Mouse (Mus musculus) hindbrain, embryonic 16.5 days (tissue): ENCODE results near the gene Prkg1. TPM values are rescaled to one million over a fixed set of nuclear protein-coding genes. Genes with fewer than 3 reads are reported as not detected.

Experiments used
- ATAC-seq: fragments of 200-750 bp; cut with Nextera tagmentation; 2 replicates; pipeline ENCODE4 v1.8.0; 2017; ENCODE audit warnings: moderate TSS enrichment, moderate library complexity
- H3K27ac ChIP-seq: fragments of 300-500 bp; sonication (generic); 2 replicates; pipeline ENCODE4 v1.5.1; 2014; ENCODE audit warnings: low read depth, mild to moderate bottlenecking, control low read depth, low read length, moderate library complexity
- H3K27me3 ChIP-seq: fragments of 300-500 bp; sonication (generic); replicated peaks from 2 replicates; pipeline ENCODE4 v1.6.1; 2014; ENCODE audit warnings: low read length; ENCODE audit not compliant: control insufficient read depth, insufficient read depth
- H3K36me3 ChIP-seq: fragments of 300-500 bp; sonication (generic); 2 replicates; pipeline ENCODE4 v1.6.1; 2014; ENCODE audit warnings: mild to moderate bottlenecking, low read length, moderate library complexity, mixed read lengths; ENCODE audit not compliant: control insufficient read depth, insufficient read depth
- H3K4me1 ChIP-seq: fragments of 300-500 bp; sonication (generic); 2 replicates; pipeline ENCODE4 v1.6.1; 2014; ENCODE audit warnings: low read depth, low read length; ENCODE audit not compliant: control insufficient read depth, insufficient read depth
- H3K4me2 ChIP-seq: fragments of 300-500 bp; sonication (generic); 2 replicates; pipeline ENCODE4 v1.6.1; 2014; ENCODE audit warnings: mild to moderate bottlenecking, low read length, control low read depth, moderate library complexity
- H3K4me3 ChIP-seq: fragments of 300-500 bp; sonication (generic); 2 replicates; pipeline ENCODE4 v1.5.1; 2014; ENCODE audit warnings: mild to moderate bottlenecking, low read length, control low read depth, moderate library complexity
- H3K9ac ChIP-seq: fragments of 300-500 bp; sonication (generic); 2 replicates; pipeline ENCODE4 v1.6.1; 2014; ENCODE audit warnings: low read depth, mild to moderate bottlenecking, control low read depth, low read length, moderate library complexity
- H3K9me3 ChIP-seq: fragments of 300-500 bp; sonication (generic); 2 replicates; pipeline ENCODE4 v1.6.1; 2014; ENCODE audit warnings: mild to moderate bottlenecking, low read length, moderate library complexity; ENCODE audit not compliant: control insufficient read depth
- WGBS: fragments of 180-500 bp; shearing (Covaris S2); extraction: QIAGEN DNeasy Blood & Tissue Kit; methylation state at CpG from one replicate; pipeline ENCODE4 v1.1.7; 2014; 5-methylcytosine and 5-hydroxymethylcytosine counted together
- polyA plus RNA-seq: library from polyadenylated mRNA; unstranded; fragments of >200 nt; fragmentation: Nextera tagmentation; extraction: Ambion mirVana; gene quantifications from 2 replicates; pipeline ENCODE4 v1.2.1, GENCODE M21; 2015

Prkg1 gene
- polyA plus RNA-seq, 1 experiment from 2014 or later, result 4.8 TPM

- no peaks in the 10 kb centered on the region for H3K9me3 ChIP-seq
- H3K36me3 ChIP-seq, result no peaks in the 10 kb centered on the region
- ATAC-seq, result no peak
- WGBS, result 77% methylated on average over 4 of the region's 4 CpGs
- H3K9ac ChIP-seq, result no peak overlapping the region
- H3K4me3 ChIP-seq, result no peak overlapping the region
- no peaks in the 10 kb centered on the region for H3K27me3 ChIP-seq
- H3K27ac ChIP-seq, result no peak overlapping the region
- peaks cover 3% of the 10 kb centered on the region for H3K4me1 ChIP-seq
- no peak overlapping the region for H3K4me2 ChIP-seq
Observed at GRCm38 (mm10) chr19:31076106-31076505, 688.7 kb downstream of the Prkg1 start.

- H3K36me3 ChIP-seq, result no peaks in the 10 kb centered on the region
- H3K9ac ChIP-seq, result no peak overlapping the region
- 6% methylated on average over 3 of the region's 3 CpGs for WGBS
- no peaks in the 10 kb centered on the region for H3K27me3 ChIP-seq
- 0 out of 2 replicates have a peak overlapping the region, but pooled peaks have one; percentile 19 for H3K27ac ChIP-seq
- peaks cover 3% of the 10 kb centered on the region for H3K4me1 ChIP-seq
- no peaks in the 10 kb centered on the region for H3K9me3 ChIP-seq
- H3K4me2 ChIP-seq, result peak overlapping the region; percentile 48
- ATAC-seq, result peak; percentile 69
- H3K4me3 ChIP-seq, result peak overlapping the region; percentile 23
Observed at GRCm38 (mm10) chr19:31074717-31075063, 690.1 kb downstream of the Prkg1 start.

GRCm38 (mm10) chr19:31073959-31074716 lies 690.7 kb downstream of the Prkg1 start:
- no peaks in the 10 kb centered on the region for H3K36me3 ChIP-seq
- no peaks in the 10 kb centered on the region for H3K27me3 ChIP-seq
- peak overlapping the region; percentile 23 for H3K4me3 ChIP-seq
- peaks cover 3% of the 10 kb centered on the region for H3K4me1 ChIP-seq
- H3K9ac ChIP-seq, result no peak overlapping the region
- H3K27ac ChIP-seq, result 0 out of 2 replicates have a peak overlapping the region, but pooled peaks have one; percentile 19
- H3K4me2 ChIP-seq, result peak overlapping the region; percentile 48
- no peaks in the 10 kb centered on the region for H3K9me3 ChIP-seq
- peak; percentile 80 for ATAC-seq
- 36% methylated on average over 24 of the region's 24 CpGs for WGBS

- Histone ChIP-seq H3K36me3 (no peaks in the 10 kb centered on the region), H3K4me1 (no peaks in the 10 kb centered on the region), H3K9ac (no peak overlapping the region), H3K4me3 (no peak overlapping the region), H3K27ac (no peak overlapping the region), H3K9me3 (no peaks in the 10 kb centered on the region), H3K4me2 (no peak overlapping the region), H3K27me3 (no peaks in the 10 kb centered on the region)
- ATAC-seq, result no peak
- 88% methylated on average over 11 of the region's 11 CpGs for WGBS
Observed at GRCm38 (mm10) chr19:31065206-31065781, 699.5 kb downstream of the Prkg1 start.

- H3K4me2 ChIP-seq, result no peak overlapping the region
- WGBS, result 79% methylated on average over 1 of the region's 1 CpGs
- no peaks in the 10 kb centered on the region for H3K4me1 ChIP-seq
- no peaks in the 10 kb centered on the region for H3K9me3 ChIP-seq
- no peak overlapping the region for H3K9ac ChIP-seq
- H3K4me3 ChIP-seq, result no peak overlapping the region
- H3K27me3 ChIP-seq, result no peaks in the 10 kb centered on the region
- ATAC-seq, result no peak
- no peak overlapping the region for H3K27ac ChIP-seq
- H3K36me3 ChIP-seq, result no peaks in the 10 kb centered on the region
Observed at GRCm38 (mm10) chr19:31064740-31065139, 700.1 kb downstream of the Prkg1 start.

- Histone ChIP-seq H3K4me2 (no peak overlapping the region), H3K36me3 (no peaks in the 10 kb centered on the region), H3K27ac (no peak overlapping the region), H3K27me3 (no peaks in the 10 kb centered on the region), H3K9ac (no peak overlapping the region), H3K9me3 (no peaks in the 10 kb centered on the region), H3K4me1 (no peaks in the 10 kb centered on the region), H3K4me3 (no peak overlapping the region)
- WGBS, result 96% methylated on average over 4 of the region's 4 CpGs
- no peak for ATAC-seq
Observed at GRCm38 (mm10) chr19:31046601-31047000, 718.2 kb downstream of the Prkg1 start.

GRCm38 (mm10) chr19:31040948-31041847 lies 723.6 kb downstream of the Prkg1 start:
- WGBS, result 87% methylated on average over 2 of the region's 2 CpGs
- no peak overlapping the region for H3K27ac ChIP-seq
- H3K36me3 ChIP-seq, result no peaks in the 10 kb centered on the region
- H3K4me1 ChIP-seq, result no peaks in the 10 kb centered on the region
- no peak overlapping the region for H3K9ac ChIP-seq
- ATAC-seq, result no peak; the same call in 1 of the 2 replicates
- H3K4me3 ChIP-seq, result no peak overlapping the region
- H3K27me3 ChIP-seq, result no peaks in the 10 kb centered on the region
- H3K9me3 ChIP-seq, result no peaks in the 10 kb centered on the region
- no peak overlapping the region for H3K4me2 ChIP-seq

GRCm38 (mm10) chr19:31038951-31039350 lies 725.9 kb downstream of the Prkg1 start:
- Histone ChIP-seq H3K27me3 (no peaks in the 10 kb centered on the region), H3K36me3 (no peaks in the 10 kb centered on the region), H3K4me3 (no peak overlapping the region), H3K4me1 (no peaks in the 10 kb centered on the region), H3K9me3 (no peaks in the 10 kb centered on the region), H3K4me2 (no peak overlapping the region), H3K9ac (no peak overlapping the region), H3K27ac (no peak overlapping the region)
- no peak for ATAC-seq
- 80% methylated on average over 3 of the region's 3 CpGs for WGBS

GRCm38 (mm10) chr19:31031596-31031995 lies 733.2 kb downstream of the Prkg1 start:
- no peak for ATAC-seq
- Histone ChIP-seq H3K9ac (no peak overlapping the region), H3K4me3 (no peak overlapping the region), H3K4me1 (no peaks in the 10 kb centered on the region), H3K9me3 (no peaks in the 10 kb centered on the region), H3K4me2 (no peak overlapping the region), H3K27me3 (no peaks in the 10 kb centered on the region), H3K36me3 (no peaks in the 10 kb centered on the region), H3K27ac (no peak overlapping the region)
- WGBS, result 50% methylated on average over 6 of the region's 6 CpGs
